32 mouse cellular contexts compared by ENCODE assay signal in the genomic region with DNA sequence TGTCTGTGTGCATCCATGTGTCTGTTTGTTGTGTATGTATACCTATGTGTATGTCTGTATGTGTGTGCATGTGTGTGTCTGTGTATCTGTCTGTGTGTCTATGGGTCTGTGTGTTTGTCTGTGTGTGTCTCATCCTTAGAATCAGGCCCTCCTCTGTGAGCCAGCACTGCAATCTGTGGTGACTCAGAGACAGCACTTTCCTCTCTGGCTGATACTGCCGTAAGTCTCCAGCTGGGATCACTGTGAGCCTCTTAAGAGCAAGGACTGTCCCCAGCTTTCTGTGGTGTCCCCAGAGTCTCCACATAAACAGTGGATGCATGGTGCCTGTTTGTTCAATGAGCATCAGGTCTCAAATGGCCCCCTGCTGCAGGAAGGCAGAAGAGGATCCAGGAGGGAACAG.
"Had no signal": no experiment of that assay in that cellular context is flagged by ENCODE, and none has a peak within 500 bp of the region (broad histone marks: within the 10 kb centered on the region; RNA-seq: fewer than 3 reads in every experiment).

No protein-coding gene starts in this region.

- ATAC-seq: hindbrain, embryonic 16.5 days; hindbrain, postnatal 0 days; inflammation-experienced regulatory T-cells, adult 6 months; intestine, embryonic 15.5 days; intestine, embryonic 16.5 days; intestine, postnatal 0 days had no signal

- H3K4me3 ChIP-seq: heart, embryonic 12.5 days; heart, embryonic 13.5 days; heart, embryonic 15.5 days; hindbrain, embryonic 10.5 days; hindbrain, embryonic 12.5 days; hindbrain, embryonic 13.5 days; hindbrain, embryonic 15.5 days; intestine, embryonic 15.5 days; kidney, embryonic 15.5 days; left cerebral cortex, adult 2 months had no signal

- H3K27ac ChIP-seq: heart, embryonic 13.5 days; heart, embryonic 15.5 days; hindbrain, embryonic 10.5 days; hindbrain, embryonic 12.5 days; hindbrain, embryonic 13.5 days; hindbrain, embryonic 14.5 days; hindbrain, embryonic 15.5 days; hindbrain, postnatal 0 days; intestine, embryonic 15.5 days; kidney, embryonic 15.5 days; kidney, postnatal 0 days; left cerebral cortex, adult 2 months had no signal

- DNase-seq: heart, postnatal 10 days; heart, postnatal 14 days; heart, postnatal 36 days; heart, postnatal 4 days; kidney, adult 11 months; kidney, adult 18-20 months; kidney, adult 2 months; kidney, adult 8-10 months; kidney, adult 9 months; kidney, postnatal 10 days; kidney, postnatal 14 days; kidney, postnatal 36 days; kidney, postnatal 4 days; layer of hippocampus, adult 9-11 months; layer of hippocampus, postnatal 36 days had no signal
